Mouse (Mus musculus): ENCODE data around the gene Zfp729a. TPM values are rescaled to one million over a fixed set of nuclear protein-coding genes. Genes with fewer than 3 reads are reported as not detected.

Gene Zfp729a
- polyA plus RNA-seq (2014; fragmentation: Illumina TruSeq; extraction: RNeasy Lipid Tissue Mini Kit (QIAGEN cat#74804); ENCODE audit: low read depth, low replicate concordance), result 42.6 TPM

DNA sequence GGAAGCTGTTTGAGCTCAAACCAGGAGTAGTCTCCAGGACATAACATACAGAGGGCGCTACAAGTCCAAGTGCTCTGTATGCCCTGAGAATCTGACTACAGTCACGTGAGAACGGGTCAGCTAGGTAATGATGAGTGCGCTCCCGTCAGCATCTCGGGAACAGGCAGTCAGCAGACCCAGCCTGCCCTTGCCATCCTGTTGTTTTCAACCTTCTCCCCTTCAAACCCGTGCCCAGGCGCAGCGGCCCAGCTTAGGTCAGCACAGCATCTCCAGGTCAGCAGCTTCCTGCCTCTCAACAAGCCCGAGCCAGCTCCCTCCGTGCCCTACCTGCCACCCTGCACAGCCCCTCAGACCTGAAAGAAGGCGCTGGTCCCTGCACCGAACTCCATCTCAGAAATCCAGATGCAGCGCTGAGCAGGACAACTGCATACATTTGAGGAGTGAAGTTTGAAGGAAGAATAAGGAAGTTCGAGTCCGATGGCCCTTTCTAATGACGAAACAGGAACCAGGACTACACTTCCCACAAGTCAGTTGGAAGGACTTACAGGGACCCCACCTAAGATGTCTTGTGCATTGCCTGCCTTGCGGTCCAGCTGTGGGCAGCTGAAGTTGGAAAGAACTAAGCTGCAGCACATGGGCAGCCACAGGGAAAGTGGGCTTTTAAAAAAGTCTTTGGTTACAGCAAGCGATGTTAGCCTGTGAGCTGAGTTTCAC lies at the start of gene Zfp729a, which contains the start of gene Gm49345:
Zfp729a (minus strand) TSS at position 498 of the 714 bp plus-strand sequence.
Gm49345 (minus strand) TSS at position 476 of the 714 bp plus-strand sequence.

DNA sequence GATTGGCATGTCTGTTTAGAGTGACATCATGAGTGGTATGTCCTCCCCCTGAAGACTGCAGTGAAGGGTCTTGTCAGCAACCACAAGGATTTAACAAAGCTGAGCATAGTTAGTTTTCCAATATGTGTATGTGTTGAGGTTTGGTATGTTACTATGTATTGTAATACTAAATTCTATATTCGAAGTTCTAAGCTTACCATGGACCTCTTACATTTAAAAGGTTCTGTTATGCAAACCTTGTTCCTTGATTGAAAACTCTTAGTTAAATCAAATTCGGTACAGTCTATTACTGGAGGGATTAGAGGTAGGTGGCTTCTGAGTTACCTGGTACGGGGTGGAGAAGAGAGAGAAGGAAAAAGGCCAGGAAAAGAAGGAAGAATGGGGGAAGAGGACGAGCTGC lies 49.4 kb upstream of the Zfp729a start, which contains the start of gene Zfp738:
Zfp738 (minus strand) TSS at position 101 of the 400 bp plus-strand sequence.

DNA sequence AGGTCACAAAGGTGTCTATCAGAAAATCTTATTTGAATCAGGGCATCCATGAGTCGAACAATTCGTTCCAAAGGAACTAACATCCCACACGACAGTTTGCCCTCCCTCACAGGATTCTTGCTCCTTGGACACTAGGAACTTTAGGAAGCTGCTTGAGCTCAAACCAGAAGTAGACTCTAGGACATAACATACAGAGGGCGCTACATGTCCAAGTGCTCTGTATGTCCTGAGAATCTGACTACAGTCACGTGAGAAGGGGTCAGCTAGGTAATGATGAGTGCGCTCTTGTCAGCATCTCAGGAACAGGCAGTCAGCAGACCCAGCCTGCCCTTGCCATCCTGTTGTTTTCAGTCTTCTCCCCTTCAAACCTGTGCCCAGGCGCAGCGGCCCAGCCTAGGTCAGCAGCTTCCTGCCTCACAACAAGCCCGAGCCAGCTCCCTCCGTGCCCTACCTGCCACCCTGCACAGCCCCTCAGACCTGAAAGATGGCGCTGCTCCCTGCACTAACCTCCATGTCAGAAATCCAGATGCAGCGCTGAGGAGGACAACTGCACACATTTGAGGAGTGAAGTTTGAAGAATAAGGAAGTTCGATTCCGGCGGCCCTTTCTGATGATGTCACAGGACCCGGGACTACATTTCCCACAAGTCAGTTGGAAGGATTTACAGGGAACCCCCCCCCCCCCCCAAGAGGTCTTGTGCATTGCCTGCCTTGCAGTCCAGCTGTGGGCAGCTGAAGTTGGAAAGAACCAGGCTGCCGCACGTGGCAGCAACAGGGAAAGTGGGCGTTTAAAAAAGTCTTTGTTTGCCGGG lies 28.3 kb downstream of the Zfp729a start, which contains the start of gene Zfp729b:
Zfp729b (minus strand) TSS at position 642 of the 811 bp plus-strand sequence.

Other genes with a start within 250 kb of the Zfp729a start
- 18.5 TPM for gene Zfp429, start 238.0 kb downstream of the Zfp729a start, polyA plus RNA-seq (2014; fragmentation: Illumina TruSeq; extraction: RNeasy Lipid Tissue Mini Kit (QIAGEN cat#74804); ENCODE audit: low read depth, low replicate concordance)
- 2.0 TPM for gene Zfp459, start 216.4 kb downstream of the Zfp729a start, polyA plus RNA-seq (2014; fragmentation: Illumina TruSeq; extraction: RNeasy Lipid Tissue Mini Kit (QIAGEN cat#74804); ENCODE audit: low read depth, low replicate concordance)
- 128 TPM for gene Zfp874a, start 186.2 kb downstream of the Zfp729a start, polyA plus RNA-seq (2014; fragmentation: Illumina TruSeq; extraction: RNeasy Lipid Tissue Mini Kit (QIAGEN cat#74804); ENCODE audit: low read depth, low replicate concordance)
- 54.2 TPM for gene Zfp874b, start 153.5 kb downstream of the Zfp729a start, polyA plus RNA-seq (2014; fragmentation: Illumina TruSeq; extraction: RNeasy Lipid Tissue Mini Kit (QIAGEN cat#74804); ENCODE audit: low read depth, low replicate concordance)
- gene Zfp58, start 137.2 kb downstream of the Zfp729a start, polyA plus RNA-seq (2014; fragmentation: Illumina TruSeq; extraction: RNeasy Lipid Tissue Mini Kit (QIAGEN cat#74804); ENCODE audit: low read depth, low replicate concordance), result 33.4 TPM
- gene Gm26965, start 111.6 kb downstream of the Zfp729a start, polyA plus RNA-seq (2014; fragmentation: Illumina TruSeq; extraction: RNeasy Lipid Tissue Mini Kit (QIAGEN cat#74804); ENCODE audit: low read depth, low replicate concordance), result not detected
- 30.4 TPM for gene Zfp87, start 111.6 kb downstream of the Zfp729a start, polyA plus RNA-seq (2014; fragmentation: Illumina TruSeq; extraction: RNeasy Lipid Tissue Mini Kit (QIAGEN cat#74804); ENCODE audit: low read depth, low replicate concordance)
- 32.6 TPM for gene Zfp748, start 84.0 kb downstream of the Zfp729a start, polyA plus RNA-seq (2014; fragmentation: Illumina TruSeq; extraction: RNeasy Lipid Tissue Mini Kit (QIAGEN cat#74804); ENCODE audit: low read depth, low replicate concordance)
- 42.5 TPM for gene Zfp729b, start 28.1 kb downstream of the Zfp729a start, polyA plus RNA-seq (2014; fragmentation: Illumina TruSeq; extraction: RNeasy Lipid Tissue Mini Kit (QIAGEN cat#74804); ENCODE audit: low read depth, low replicate concordance)
- gene Gm49345, start within 50 bp of the Zfp729a start, polyA plus RNA-seq (2014; fragmentation: Illumina TruSeq; extraction: RNeasy Lipid Tissue Mini Kit (QIAGEN cat#74804); ENCODE audit: low read depth, low replicate concordance), result not detected
- 23.0 TPM for gene Zfp738, start 49.3 kb upstream of the Zfp729a start, polyA plus RNA-seq (2014; fragmentation: Illumina TruSeq; extraction: RNeasy Lipid Tissue Mini Kit (QIAGEN cat#74804); ENCODE audit: low read depth, low replicate concordance)
- gene Zfp65, start 91.4 kb upstream of the Zfp729a start, polyA plus RNA-seq (2014; fragmentation: Illumina TruSeq; extraction: RNeasy Lipid Tissue Mini Kit (QIAGEN cat#74804); ENCODE audit: low read depth, low replicate concordance), result 43.6 TPM
- 25.8 TPM for gene Zfp85, start 117.4 kb upstream of the Zfp729a start, polyA plus RNA-seq (2014; fragmentation: Illumina TruSeq; extraction: RNeasy Lipid Tissue Mini Kit (QIAGEN cat#74804); ENCODE audit: low read depth, low replicate concordance)
- gene Zfp493, start 141.9 kb upstream of the Zfp729a start, polyA plus RNA-seq (2014; fragmentation: Illumina TruSeq; extraction: RNeasy Lipid Tissue Mini Kit (QIAGEN cat#74804); ENCODE audit: low read depth, low replicate concordance), result 10.6 TPM
- gene Zfp273, start 175.9 kb upstream of the Zfp729a start, polyA plus RNA-seq (2014; fragmentation: Illumina TruSeq; extraction: RNeasy Lipid Tissue Mini Kit (QIAGEN cat#74804); ENCODE audit: low read depth, low replicate concordance), result 32.0 TPM
- gene Gm10037, start 193.3 kb upstream of the Zfp729a start, polyA plus RNA-seq (2014; fragmentation: Illumina TruSeq; extraction: RNeasy Lipid Tissue Mini Kit (QIAGEN cat#74804); ENCODE audit: low read depth, low replicate concordance), result not detected
- gene BC048507, start 225.5 kb upstream of the Zfp729a start, polyA plus RNA-seq (2014; fragmentation: Illumina TruSeq; extraction: RNeasy Lipid Tissue Mini Kit (QIAGEN cat#74804); ENCODE audit: low read depth, low replicate concordance), result not detected

All from adrenal gland, adult 10 weeks (tissue).